Mouse (Mus musculus) spleen, postnatal 10 days (tissue): ENCODE results near the gene Cdk5rap3.

ENCODE experiments used
- DNase-seq, 2 experiments: peaks; one replicate each; pipeline ENCODE4 v3.0.0; 2021 to 2022; ENCODE audit warnings: low spot score in 2 of 2

Gene Cdk5rap3

DNA sequence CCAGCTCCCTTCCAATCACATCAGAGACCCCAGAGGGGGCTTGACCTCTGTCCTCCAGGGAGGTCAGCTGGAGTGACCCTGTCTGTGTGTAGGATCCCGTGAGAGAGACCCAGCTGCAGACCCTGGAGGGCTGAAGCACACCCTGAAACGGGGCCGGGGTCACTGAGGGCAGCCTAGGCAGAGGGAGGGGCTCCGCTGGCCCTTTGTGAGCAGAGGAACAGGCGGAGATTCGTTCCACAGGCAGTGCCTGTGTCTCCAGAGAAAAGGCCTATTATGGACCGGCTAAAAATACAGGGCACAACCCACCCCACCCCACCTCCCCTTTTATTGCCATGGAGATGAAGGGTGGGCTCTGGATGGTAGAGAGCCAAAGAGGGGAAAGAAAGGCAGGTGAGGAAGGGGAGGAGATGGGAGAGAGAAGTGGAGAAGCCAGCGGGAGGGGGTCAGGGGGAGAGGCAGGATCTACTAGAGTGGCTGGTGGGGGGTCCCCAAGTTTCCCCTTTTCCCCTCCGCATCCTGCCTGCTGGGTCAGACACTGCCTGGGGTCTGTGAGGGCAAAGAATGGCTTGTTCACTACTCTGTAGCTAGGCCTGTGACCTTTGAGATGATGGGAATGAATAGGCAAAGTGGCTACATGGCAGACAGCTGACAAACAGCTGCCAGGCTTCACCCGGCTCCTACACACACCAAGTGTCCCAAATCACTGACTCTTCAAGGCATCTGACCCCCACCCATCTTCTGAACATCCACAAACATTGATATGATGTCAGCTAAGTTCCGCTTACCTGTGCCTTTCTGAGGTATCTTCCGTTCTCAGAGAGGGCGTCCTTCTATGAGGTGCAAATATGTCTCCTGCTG lies 16.6 kb downstream of the Cdk5rap3 start:
- no peak for DNase-seq

DNA sequence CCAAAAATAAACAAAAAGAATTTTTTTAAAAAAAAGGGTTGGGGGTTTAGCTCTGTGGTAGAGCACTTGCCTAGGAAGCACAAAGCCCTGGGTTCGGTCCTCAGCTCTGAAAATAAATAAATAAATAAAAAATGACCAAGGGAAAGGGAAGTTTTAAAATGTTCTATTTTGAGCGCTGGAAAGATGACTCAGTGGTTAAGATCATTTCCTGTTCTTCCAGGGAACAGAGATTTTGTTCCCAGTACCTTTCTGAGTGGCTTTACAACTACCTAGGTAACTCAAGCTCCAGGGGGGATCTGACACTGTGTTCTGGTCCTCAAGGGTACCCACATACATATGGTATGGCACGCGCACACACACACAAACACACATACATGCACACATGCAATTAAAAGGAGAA lies 20.4 kb downstream of the Cdk5rap3 start:
- no peak for DNase-seq

DNA sequence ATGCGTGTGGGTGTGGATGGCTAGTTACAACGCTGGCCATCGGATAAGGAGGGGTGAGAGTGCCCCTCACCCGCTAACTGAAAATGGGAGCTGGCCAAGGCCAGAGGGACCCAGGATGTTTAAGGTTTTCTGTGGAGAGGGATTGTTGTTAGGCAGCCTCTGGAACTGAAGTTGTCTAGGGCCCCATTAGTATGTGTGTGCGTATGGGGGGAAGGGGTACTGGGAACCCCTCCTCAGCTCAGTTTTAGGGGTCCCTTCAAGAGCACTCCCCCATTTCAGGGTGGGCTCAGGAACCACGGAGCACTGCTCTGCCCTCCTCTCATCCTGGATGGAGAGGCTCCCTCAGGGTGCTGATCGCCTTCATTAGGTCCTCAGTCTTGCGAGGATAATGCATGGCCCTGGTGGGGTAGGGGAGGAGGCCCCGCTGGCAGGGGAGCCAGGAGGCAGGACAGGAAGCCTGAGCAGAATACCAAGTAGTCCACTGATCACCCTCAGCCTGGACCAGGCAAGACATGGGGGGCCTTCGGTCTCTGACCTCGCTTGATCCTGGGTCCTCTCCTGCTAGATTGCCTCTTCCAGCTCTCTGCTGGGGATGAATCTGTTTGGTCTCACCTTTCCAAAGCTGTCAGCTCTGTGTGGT lies 23.0 kb downstream of the Cdk5rap3 start:
- no peak for DNase-seq

DNA sequence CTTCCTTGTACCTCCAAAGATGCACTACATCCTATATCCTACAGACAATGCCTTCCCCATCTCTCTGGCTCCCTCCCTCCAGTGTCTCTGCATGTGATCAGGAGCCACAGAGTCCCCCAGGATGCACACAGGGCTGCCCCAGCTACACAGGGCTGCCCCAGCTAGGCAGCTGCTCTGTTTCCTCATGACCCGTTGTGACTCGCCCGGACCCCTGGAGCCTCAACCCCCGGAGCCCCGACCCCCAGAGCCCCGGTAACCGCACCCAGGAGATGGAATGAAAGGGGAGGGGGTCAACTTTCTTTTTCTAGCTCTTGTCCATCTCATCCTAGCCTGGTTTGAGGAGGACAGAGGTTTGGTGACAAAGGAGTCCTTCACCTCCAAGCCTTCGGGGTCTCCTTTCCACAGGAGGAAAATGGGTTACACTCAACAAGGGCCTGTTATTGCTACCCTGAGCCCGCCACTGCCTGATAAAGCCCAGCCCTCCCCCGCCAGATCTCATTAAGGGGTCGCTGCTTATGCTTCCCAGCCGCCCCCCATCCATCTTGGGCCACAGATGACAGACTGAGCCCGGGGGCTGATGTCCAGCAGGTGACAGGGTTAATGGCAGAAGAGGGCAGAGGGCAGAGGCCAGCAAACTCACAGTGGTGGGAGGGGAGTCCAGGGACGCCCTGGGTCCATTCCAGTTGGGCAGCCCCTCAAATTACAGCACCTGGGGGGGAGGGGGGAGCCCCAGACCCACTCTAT lies 24.3 kb downstream of the Cdk5rap3 start:
- DNase-seq = no peak

DNA sequence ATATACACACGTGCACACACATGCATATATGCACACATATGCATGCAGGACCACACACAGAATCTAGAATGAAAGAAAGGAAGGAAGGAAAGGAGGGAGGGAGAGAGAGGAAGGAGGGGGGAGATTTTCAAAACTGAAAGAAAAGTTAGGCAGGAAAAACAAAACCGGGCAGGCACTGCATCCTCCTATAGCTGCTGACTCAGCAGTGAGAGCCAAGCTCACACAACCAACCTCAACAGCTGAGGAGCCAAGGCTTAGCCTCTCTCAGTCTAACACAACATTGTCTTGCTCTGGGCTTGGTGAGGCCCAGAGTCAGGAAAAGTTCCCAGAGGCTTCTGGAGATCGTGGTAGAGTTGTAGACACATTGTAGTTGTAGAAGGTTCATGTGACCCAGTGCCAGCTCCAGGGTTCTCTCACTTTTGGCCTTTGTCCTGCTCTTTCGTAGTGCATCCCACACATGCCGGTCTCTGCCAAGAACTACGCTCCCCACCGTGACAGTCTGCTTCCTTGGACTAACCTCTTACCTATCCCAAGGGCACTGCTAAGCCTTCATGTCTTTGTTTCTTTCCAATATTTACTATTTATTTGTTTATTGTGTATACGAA lies 29.3 kb downstream of the Cdk5rap3 start:
- DNase-seq = no peak

DNA sequence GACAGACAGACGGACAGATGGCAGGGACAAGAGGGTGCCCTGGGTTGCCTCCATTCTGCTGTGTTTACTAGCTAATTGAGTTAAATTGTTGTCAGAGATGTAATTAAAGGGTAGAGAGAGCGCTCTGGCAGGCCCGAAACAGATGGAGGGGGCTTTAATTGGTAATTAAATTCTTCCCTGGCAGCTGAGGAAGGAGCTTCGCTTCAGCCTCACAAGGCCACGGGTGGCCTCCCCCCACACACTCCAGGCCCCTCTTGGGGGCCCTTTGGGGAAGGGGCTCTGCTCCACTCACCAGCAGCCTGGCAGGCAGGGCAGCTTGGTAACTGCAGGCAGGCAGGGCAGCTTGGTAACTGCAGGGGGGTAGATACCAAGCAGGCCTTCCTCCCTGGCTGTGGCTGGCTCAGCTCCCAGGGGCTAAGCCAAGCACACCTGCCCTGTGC lies 30.4 kb downstream of the Cdk5rap3 start:
- no peak for DNase-seq

DNA sequence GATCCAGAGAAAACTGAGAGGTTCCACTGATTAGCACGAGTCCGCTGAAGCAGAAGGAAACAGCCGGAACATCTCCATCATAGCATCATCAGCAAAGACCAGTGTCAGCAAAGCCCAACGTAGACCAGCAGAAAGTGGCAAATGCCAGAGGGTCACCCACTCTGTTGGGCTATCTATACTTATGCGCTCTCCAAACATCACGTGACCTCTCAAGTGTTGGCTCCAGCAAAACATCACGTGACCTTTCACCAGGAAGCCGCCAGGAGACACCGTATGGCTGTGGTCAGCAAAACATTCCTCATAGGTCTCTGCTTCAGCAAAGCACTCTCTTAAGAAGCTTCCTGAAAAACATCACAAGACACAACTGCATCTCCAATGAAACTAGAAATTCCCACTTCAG lies 36.0 kb downstream of the Cdk5rap3 start:
- DNase-seq = no peak

DNA sequence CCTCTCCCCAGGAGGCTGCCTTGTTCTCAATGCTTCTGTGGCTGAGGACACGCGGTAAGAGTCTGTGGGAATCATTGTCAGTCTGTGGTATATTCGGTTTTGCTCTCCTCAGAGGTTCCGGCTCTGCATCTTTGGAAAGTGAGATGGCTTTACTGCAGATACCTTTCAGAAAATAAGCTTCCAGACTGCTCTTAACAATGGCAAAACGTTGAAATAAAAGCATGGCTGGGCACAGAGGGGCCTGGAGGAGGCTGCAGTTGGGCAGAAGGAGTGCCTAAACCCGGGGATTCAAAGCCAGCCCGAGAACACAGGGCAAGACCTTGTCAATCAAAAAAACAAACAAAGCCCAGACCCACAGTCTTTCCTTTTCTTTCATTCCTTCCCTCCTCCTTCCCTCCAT lies 36.9 kb downstream of the Cdk5rap3 start:
- no peak for DNase-seq

DNA sequence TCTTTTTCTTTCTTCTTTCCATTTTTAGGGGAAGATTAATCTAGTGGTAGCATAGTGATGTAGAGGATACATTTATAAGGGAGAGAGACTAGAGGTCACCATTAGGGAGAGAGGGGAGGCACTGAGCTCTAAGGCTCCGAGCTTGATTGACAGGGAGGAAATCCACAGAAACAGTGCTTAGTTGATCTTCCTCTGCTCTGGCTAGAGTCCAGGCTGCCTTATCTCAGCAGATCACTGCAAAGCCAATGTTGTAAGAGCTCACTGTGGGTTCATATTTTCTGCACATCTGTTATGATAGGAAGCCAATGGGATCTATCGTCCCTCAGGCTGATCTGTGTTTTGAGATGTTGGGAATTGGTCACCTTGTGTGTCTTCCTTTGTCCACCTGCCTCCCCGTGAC lies 37.6 kb downstream of the Cdk5rap3 start:
- no peak for DNase-seq

DNA sequence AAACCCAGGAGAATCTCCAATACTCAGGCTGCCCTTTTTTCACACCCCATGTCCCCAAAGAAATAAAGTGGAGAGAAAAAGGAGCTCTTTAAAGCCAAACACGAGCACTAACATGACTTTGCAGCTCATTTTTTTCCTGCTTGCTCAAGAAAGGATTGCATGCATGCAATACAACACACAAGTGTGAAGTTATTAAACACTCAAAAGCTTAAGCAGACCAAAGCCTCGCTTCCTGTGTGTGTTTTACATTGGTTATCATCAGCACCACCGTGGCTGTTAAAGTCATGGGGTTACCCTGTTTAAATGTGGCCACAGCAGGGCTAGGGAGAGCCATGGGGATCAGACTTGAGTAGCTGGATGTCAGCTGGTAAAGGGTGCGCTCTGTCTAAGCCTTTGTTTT lies 39.2 kb downstream of the Cdk5rap3 start:
- no peak for DNase-seq

DNA sequence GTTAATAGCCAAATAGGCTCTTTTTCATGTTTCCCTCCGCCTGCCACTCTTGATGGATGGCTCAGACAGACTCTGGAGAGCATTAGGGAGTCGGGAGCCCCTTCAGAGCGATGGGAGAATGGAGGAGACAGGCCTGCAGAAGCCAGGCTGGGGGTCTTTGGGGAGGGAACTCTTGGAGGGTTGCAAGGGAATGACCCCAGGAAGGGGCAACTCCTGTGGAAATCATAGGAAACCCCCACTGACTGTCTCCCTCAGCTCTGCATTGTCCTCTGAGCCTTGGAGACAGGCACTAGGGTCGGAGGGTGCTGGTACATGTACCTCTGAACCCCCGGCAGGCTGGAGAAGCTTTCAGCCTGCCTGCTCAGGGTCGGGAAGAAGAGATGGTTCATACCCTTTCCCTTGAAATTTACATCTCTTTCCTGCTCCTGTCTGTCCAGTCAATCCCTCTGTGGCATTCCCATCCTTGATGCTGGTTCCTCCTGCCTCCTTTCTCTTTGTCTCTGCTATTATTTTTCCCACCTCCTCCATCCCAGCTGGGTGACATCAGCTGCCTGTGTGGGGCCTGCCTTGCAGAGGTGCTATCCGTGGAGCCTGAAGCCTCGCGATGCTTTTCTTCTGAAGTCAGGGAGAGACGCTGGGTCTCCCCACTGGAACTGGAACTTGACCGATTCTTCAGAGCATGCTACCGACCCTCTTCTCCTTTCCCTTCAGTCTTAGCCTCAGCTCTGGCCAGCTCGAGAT lies 39.8 kb downstream of the Cdk5rap3 start:
- no peak for DNase-seq

DNA sequence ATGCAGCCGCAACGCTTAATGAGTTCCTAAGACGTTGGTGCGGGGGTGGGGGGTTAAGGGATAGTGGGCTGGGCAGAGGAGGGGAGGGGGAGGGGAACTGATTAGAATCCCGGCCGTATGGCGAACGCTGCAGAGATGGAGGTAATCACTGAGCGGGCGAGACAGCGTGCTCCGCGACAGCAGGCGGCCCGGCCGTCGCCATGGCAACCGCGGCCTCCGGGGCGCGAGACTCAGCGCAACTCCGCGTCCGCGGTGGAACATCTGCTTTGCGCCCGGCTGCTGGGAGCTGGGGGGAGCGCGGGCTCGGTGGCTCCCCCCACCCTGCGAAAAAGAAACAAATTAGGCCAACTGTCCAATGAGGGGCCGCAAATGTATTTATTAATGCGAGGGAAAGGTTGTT lies 40.6 kb downstream of the Cdk5rap3 start:
- peak; percentile 14 to 62 for DNase-seq

DNA sequence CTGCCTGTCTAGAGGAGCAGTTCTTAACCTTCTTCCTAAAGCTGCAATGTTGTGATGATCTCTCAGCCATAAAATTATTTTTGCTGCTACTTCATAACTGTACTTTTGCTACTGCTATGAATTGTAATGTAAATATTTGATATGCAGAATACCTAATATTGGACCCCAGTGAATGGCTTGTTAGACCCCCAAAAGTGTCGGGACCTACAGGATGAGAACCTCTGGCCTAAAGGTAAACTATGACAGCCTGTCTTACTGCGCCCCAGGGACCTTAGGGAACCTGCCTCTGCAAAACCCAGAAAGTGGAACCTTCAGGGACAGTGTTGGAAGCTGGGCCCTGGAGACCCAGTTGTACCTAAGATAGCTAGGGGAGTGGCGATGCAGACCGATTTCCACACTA lies 41.0 kb downstream of the Cdk5rap3 start:
- no peak for DNase-seq

DNA sequence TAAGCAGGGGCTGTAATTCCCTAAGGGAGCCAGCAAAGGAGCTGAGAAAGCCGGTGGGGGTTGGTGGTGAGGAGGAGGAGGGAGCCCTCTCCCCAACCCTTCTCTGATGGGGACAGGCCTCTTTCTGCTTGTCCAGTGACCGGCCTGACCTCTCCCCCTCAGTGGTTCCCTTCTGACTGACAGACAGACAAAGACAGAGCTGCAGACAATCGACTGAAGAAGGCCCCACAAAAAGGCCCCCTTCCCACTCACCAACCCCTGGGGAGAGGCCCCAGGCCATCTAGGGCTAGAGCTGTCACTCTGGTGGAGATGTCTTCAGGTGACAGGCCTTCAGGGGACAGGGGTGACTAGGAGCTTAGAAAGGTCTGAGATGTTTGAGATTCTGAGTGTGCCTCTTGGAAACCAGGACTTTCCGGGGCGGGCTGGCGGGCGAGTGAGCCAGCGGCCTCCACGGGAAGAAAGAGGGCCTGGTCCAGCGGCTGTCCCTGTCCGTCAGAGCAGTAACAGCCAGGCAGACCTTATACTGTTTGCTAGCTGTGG lies 42.6 kb downstream of the Cdk5rap3 start:
- DNase-seq = no peak

DNA sequence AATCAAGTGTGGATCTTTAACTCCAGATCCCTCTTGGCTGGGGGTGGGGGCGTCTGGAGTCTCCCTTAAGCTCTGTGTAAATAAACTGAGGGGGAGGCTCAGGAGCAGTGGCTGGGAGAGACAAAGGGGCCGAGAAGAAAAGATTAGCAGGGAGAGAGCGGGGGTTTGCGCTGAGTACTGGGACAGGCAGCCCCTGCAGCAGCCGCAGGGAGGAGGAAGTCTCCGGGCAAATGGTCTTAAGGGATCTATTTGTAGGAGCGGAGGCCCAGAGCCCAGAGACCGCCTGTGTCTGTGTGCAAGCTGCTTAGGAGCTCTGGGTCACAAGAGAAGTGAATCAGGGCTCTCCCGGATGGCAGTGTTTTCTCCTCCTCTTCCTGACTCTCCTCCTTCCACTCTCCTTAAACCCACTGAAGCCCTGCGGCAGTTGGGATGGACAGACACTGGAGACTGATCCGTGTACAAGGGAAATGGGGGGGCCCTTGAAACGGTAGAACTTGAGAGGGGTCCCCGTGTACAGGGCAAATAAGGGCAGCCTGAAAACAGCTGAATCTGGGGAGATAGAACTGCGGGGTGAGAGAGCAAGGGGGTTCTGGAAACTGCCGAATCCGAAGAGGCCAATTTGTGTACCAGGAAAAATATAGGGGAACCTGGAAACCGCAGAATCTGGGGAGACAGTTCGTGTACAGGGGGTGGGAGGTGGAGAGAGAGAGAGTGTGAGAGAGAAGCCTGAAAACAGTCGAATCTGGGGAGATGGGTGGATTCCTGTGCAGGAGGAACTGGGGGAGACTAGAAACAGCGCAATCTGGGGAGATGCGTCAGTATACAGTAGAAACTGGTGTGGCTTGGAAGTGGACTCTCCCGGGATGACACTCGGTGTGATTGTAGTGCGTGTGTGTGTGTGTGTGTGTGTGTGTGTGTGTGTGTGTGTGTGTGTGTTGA lies 43.6 kb downstream of the Cdk5rap3 start:
- no peak for DNase-seq

DNA sequence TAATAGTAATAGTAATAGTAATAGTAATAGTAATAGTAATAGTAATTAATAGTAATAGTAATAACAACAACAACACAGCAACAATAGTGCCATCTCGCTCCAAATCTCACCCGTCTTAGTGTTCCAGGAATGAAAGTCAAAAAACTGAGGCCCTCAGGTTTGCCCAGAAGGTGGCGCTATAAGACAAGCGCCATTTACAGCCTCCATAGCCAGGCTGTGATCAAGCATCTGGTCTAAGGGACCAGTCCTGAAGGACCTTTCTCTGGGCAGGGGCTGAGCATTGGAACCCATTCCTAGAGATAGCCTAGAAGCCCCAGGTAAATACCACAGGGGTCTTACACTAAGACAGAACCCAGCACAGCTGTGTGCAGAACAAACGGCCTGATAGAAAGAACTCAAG lies 49.1 kb downstream of the Cdk5rap3 start:
- peak; percentile 28 to 70 for DNase-seq

DNA sequence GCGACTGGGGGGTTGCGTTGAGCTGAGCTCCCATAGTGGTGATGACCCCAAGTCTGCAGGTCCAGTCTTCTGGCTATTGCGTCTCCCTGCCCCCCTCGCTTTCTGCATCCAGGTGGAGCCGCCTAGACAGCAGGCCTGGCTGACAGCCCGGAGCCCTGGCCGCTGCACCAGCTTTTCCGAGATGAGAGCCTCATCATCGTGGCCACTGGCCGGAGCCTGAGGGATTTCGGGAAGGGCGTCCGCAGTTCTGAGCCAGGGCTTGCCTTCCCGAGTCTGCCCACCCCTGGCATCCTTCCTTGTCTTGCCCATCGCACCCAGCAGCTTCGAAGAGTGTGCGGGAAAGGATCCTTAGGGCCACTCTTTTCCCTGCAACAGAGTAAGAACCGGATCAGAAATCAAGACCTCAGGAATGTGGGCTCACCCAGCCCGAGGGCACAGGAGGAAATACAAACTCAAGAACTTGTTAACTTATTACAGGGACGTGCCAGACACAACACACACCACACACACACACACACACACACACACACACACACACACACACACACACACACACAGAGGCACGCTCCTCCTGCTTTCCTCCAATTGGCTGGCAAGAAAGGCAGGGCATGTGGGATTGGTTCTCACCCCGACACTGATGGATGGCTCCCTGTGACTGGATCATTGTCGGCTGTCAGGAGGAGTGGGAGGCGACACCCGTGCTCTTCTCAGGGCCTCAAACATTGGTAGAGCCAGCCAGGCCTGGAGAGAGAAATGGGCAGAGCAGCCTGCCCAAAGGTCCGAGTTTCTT lies 52.9 kb downstream of the Cdk5rap3 start:
- DNase-seq = no peak

DNA sequence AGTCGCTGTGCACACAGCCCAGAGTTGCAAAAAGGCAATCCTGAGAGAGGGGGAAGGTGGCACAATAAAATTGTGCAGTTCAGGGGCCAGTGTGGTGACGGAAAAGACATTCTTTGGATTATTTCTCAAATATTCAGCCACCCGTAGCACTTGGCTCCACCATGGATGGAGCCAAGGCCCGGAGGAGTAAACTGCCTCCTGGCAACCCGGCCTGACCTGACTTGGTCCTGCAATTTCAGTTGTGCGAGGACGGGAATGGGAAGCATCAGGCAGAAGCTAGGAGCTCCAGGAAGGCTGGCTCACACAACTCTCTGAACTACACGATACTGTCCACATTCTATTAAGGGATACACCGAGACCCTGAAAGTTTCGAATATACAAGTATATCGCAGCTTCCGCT lies 53.8 kb downstream of the Cdk5rap3 start:
- no peak for DNase-seq

DNA sequence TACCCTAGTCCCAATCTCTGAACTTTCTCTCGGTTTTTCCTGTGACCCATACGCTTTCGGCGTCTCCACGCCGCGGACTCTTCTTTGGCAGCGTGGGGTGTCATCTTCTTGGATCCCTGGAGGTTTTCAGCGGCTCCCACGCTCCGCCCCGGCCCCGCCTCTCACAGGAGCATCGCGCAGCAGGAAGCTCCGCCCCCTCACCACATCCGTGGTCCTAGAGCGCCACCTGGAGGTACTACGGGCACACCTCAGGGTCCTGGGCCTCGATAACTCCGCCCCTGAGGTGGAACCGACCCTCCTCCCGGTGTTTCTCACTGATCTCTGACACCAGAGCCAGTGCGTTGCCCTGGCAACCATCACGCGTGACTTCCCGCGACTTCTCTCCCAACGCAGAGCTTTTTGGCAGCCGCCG lies 54.4 kb downstream of the Cdk5rap3 start:
- peak; percentile 93 to 95 for DNase-seq
